Mouse (Mus musculus) c-Kit-negative CD71-positive TER-119-positive erythroid progenitor cells, embryonic 14.5 days (primary cell): ENCODE data around the gene Popdc2.

Source experiments
- DNase-seq: peaks from one replicate; pipeline ENCODE4 v3.0.0-alpha.2; 2013; ENCODE audit warnings: low read depth, low spot score

The Popdc2 gene

GRCm38 (mm10) chr16:38400311-38400960, 38.4 kb downstream of the Popdc2 start:
- DNase-seq = no peak

GRCm38 (mm10) chr16:38401468-38401867, 39.5 kb downstream of the Popdc2 start:
- no peak for DNase-seq

GRCm38 (mm10) chr16:38403639-38404038, 41.6 kb downstream of the Popdc2 start:
- no peak for DNase-seq

GRCm38 (mm10) chr16:38406293-38406692, 44.3 kb downstream of the Popdc2 start:
- DNase-seq = no peak

GRCm38 (mm10) chr16:38406708-38407107, 44.7 kb downstream of the Popdc2 start:
- no peak for DNase-seq

GRCm38 (mm10) chr16:38407584-38407983, 45.6 kb downstream of the Popdc2 start:
- DNase-seq = no peak

GRCm38 (mm10) chr16:38408416-38408815, 46.4 kb downstream of the Popdc2 start:
- DNase-seq = no peak

- DNase-seq = no peak
Observed at GRCm38 (mm10) chr16:38414953-38415352, 52.9 kb downstream of the Popdc2 start.

- DNase-seq = no peak
Observed at GRCm38 (mm10) chr16:38425374-38425773, 63.4 kb downstream of the Popdc2 start.

- no peak for DNase-seq
Observed at GRCm38 (mm10) chr16:38425799-38426198, 63.8 kb downstream of the Popdc2 start.
